Mouse (Mus musculus) cerebellum, adult 11 months (tissue): ENCODE data around the gene Nt5e.
"Not testable (repeated sequence)": the region's sequence is repeated elsewhere in the genome, so short reads cannot be mapped to it uniquely, and the experiment has no call there.

Experiments used
- DNase-seq: peaks from one replicate; pipeline ENCODE4 v3.0.0; 2022

The Nt5e gene

GRCm38 (mm10) chr9:88326930-88327901, at the start of gene Nt5e:
Gene Nt5e (plus strand): TSS chr9:88327197.
- peak; percentile 61 for DNase-seq

GRCm38 (mm10) chr9:88277588-88277987, 49.4 kb upstream of the Nt5e start:
- no peak for DNase-seq

- no peak for DNase-seq
Measured at GRCm38 (mm10) chr9:88279728-88280127, 47.3 kb upstream of the Nt5e start.

DNA sequence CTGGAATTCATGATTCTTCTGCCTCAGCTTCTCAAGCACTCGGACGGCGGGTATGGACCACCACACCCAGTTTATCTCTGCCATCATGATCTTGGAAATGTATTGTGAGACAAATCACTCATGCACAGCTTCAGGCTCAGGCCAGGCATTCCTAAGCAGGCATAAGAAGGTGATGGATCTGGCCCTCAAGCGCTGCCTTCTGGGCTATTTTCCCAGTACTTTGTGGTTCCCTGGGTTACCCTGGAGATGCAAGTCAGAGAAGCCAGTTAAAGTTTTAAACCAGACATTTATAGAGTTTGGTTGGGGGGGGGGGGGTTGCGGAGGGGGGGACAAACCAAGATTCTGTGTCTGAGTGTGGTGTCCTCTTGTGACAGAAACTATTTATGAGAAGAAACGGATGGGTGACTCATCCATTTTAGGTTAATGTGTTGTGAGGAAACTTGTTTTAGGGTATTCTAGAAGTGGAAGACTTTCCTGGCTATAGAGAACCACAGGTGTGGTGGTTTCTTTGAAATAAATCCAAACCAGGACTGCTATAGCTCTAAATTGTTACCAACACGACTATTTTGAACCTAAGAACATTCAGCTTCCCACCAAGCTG, 37.3 kb upstream of the Nt5e start:
- no peak for DNase-seq

GRCm38 (mm10) chr9:88292836-88293370, 34.1 kb upstream of the Nt5e start:
- no peak for DNase-seq

GRCm38 (mm10) chr9:88295798-88296197, 31.2 kb upstream of the Nt5e start:
- no peak for DNase-seq

DNA sequence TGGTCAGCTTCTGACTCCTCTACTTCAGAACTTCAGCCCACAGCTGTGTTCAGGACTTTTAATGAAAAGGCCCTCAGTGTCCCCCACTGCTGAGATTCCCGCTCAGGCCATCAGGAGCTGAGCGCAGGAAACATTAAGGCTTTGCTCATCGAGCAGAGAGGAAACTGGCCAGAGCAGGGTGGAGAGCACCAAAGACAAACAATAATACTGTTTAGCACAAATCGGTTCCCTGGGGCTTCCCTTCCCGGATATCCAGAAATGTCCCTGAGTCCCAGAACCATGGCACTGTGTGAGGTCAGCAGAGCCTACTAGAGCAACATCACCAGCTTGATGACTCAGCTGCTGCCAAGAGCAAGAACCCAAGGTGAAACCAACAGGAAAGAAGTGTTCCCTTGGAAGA, 30.7 kb upstream of the Nt5e start:
- DNase-seq, result no peak

GRCm38 (mm10) chr9:88297244-88297643, 29.8 kb upstream of the Nt5e start:
- DNase-seq, result not testable (repeated sequence)

DNA sequence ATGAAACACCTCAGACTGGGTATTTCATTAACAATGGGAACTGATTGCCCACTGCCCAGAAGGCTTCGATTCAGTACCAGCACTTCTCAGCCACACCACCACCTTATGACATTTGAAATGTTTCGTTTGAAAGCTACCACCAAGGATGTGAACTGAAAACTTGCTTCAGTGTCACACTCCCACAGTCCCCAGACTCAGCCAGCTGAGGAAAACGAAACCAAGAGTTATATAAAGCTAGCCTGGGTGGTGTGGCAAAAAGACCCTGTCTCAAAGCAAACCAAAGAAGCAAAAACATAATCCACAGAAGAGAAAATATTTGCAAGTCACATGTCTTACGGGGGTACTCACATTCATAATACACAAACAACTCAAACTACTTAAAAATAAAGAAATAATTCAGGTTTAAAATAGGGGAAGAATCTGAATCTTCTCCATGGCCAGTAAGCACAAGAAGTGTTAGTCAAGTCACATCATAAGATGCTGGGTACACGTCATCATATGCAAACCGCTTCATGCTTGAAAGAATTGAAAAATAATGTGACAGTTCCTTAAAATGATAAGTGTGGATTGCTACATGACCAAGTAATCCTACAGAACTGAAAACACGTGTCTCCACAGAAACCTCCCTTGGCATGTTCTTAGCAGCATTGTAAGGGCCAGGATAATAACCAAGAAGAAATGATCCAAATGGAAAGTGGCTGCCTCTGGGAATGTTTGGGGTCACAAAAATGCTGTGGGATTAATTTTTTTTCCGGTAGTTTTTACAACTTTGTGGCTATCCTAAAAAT, 28.9 kb upstream of the Nt5e start:
- no peak for DNase-seq

- no peak for DNase-seq
Measured at GRCm38 (mm10) chr9:88307019-88307618, 19.9 kb upstream of the Nt5e start.

DNA sequence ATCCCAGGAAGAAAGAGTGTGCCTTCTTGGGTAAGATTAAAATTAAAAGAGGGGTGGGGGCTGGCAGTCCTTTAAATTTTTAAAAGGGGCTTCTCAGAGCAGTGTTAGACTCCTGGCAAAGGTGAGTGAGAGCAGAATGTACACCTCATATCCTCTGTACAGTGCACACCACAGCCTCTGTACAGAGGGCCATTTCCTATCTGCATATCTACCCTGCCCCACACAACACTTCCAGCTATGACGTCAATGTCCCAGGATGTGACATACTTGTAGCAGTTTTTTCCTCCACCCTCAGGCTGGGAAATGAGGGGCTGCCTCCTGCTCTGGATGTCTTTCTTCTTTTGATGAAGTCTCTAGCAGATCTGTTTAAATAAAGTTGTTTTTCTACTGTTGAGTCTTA, 17.9 kb upstream of the Nt5e start:
- no peak for DNase-seq

DNA sequence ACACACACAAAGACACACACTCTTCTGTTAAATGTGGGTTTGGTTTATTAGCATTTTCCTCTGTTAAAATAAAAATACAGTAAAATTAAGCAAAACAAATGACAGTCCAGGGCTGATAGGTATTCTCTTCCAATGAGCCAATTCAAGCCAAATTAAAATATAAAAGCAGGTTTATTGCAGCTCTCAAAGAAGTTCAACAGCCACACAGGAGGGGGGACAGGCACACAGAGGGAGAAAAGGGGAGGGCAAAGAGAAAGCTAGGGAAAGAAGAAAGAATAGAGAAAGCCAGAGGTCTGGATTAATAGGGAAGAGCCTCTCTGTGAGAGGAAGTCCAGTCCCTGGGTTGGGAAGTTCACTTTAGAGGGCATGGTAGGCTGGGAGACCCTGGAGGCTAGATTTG, 7.8 kb upstream of the Nt5e start:
- no peak for DNase-seq

DNA sequence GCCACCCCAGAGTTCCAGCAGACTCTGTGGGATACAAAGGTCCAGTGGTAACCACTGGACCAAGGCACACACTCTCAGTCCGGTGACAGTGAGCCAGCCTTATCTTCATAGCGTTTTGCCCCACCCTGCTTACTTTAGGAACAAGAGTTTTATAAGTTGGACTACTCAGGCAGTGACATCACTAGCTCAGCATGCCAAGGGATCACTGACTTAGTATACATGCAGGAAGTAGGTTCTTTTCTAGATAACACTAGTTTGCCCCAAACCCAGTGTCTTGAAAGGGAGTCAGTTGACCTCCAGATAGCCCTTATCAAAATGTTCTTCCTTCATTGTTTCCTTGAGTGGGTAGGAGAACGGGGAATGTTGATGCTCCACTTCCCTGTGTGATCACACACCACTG, 2.4 kb upstream of the Nt5e start:
- no peak for DNase-seq

DNA sequence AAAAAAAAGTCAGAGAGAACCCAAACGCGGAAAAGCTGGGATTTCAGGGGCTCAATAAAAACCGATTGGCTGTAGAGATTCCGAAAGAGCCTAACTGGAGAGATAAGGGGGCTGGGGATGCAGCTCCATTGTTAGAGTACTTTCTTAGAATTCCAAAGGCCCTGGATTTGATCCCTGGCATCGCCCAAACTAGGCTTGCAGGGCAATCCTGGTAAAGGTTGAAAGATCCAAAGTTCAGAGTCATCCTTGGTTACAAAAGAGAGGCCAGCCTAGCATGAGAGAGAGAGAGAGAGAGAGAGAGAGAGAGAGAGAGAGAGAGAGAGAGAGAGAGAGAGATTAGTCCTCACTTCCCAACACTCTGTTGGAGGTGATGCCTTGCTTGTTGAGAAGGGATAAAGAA, 1.7 kb downstream of the Nt5e start:
- DNase-seq, result no peak

GRCm38 (mm10) chr9:88329166-88329748, 2.3 kb downstream of the Nt5e start:
- DNase-seq, result no peak

- no peak for DNase-seq
Measured at GRCm38 (mm10) chr9:88330316-88330715, 3.3 kb downstream of the Nt5e start.

DNA sequence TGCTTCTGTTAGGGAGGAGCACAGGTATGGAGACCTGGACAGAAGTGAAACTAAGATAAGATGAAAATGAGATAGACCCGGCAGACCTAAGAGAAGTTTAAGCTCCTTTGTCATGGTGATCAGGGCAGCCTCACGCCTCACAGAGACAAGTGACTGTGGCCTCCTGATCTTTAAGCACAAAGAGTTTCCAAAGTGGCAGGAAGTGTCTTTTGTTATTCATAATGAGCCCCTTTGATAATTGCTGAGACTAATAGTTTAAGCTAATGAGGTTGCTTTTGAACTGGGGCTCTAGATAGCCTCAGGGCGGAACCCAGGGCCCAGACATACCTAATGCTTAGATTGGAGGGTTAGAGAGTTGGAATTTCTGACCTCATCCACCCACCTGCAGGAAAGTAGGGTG, 5.5 kb downstream of the Nt5e start:
- DNase-seq, result no peak

GRCm38 (mm10) chr9:88335839-88336238, 8.8 kb downstream of the Nt5e start:
- DNase-seq, result no peak

DNA sequence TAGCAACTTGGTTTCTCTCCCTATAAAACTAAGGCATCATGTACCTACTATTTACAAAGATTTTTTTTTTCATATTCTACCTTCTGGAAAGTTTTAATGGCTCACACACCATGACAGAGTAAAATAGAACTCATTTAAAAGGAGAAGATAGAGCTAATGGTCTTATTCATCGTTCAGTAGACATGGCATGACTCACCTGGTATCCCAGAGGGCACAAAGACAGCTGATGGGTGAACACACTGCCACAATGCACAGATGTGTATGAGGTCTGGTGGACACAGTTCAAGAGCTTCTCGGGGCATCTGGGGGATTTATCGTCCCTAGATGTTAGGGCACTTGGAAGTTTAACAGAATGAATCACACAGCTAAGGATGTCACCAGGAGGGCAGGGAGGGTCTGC, 13.8 kb downstream of the Nt5e start:
- DNase-seq, result no peak

- DNase-seq, result no peak
Measured at GRCm38 (mm10) chr9:88342241-88342640, 15.2 kb downstream of the Nt5e start.

DNA sequence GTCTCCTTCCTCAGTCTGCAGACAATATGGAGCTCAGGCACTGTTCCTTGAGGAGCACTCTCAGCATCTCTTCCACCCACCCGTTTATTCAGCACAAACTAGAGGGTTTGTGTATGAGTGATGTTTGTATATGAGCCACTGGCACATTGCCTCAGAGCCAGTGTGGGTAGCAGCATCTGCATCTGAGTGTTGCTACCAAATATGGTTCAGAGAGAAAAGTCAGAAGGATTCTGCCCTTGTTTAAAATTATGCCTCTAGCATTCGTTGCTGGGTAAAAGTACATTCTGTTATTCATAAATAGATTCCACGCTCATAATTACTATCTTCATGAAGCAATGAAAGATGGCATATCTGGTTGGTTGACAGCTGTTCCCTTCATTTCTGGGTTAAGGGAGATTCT, 15.7 kb downstream of the Nt5e start:
- DNase-seq, result no peak

DNA sequence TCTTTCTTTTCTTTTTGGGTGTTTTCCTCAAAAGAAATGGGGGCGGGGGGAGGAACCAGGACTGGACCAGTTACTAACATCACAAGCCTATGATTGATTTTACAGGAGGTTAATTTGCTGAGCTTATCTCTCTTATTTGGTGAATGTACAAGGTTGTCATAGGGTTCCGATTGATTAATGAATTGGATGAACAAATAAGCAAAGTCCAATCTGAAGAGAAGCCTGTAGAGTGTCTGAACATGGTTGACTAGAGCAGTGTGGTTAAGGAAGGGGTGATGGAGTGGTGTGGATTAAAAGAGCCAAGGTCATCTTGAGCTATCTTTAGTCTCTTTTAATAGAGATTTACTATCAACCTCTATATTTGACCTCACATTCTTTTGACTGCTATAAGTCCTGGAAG, 17.4 kb downstream of the Nt5e start:
- DNase-seq, result no peak
